Mouse (Mus musculus) intestine, postnatal 0 days (tissue): Measurements from ENCODE around the gene Ska3. TPM values are rescaled to one million over a fixed set of nuclear protein-coding genes. Genes with fewer than 3 reads are reported as not detected.
A peak's percentile ranks its signal among the peaks of the same experiment; 100 is the strongest.

Source experiments
- ATAC-seq: fragments of 200-750 bp; cut with Nextera tagmentation; 2 replicates; pipeline ENCODE4 v1.8.0; 2017; ENCODE audit warnings: mild to moderate bottlenecking, moderate TSS enrichment, moderate library complexity
- H3K27ac ChIP-seq: fragments of 300-500 bp; sonication (generic); 2 replicates; pipeline ENCODE4 v1.5.1; 2014; ENCODE audit warnings: mild to moderate bottlenecking, low read depth, low read length, moderate library complexity
- H3K27me3 ChIP-seq: fragments of 300-500 bp; sonication (generic); replicated peaks from 2 replicates; pipeline ENCODE4 v1.6.1; 2014; ENCODE audit warnings: low read length, mixed read lengths; ENCODE audit not compliant: control insufficient read depth, insufficient read depth
- H3K36me3 ChIP-seq: fragments of 300-500 bp; sonication (generic); 2 replicates; pipeline ENCODE4 v1.6.1; 2014; ENCODE audit warnings: mild to moderate bottlenecking, moderate library complexity; ENCODE audit not compliant: control insufficient read depth, insufficient read depth
- H3K4me1 ChIP-seq: fragments of 300-500 bp; sonication (generic); replicated peaks from 2 replicates; pipeline ENCODE4 v1.6.1; 2014; ENCODE audit warnings: antibody characterized with exemption, low read length, mixed read lengths; ENCODE audit not compliant: control insufficient read depth, insufficient read depth
- H3K4me2 ChIP-seq: fragments of 300-500 bp; sonication (generic); replicated peaks from 2 replicates; pipeline ENCODE4 v1.6.1; 2014; ENCODE audit warnings: low read depth, mild to moderate bottlenecking, moderate library complexity
- H3K4me3 ChIP-seq: fragments of 300-500 bp; sonication (generic); 2 replicates; pipeline ENCODE4 v1.5.1; 2014; ENCODE audit warnings: low read depth, low read length
- H3K9ac ChIP-seq: fragments of 300-500 bp; sonication (generic); 2 replicates; pipeline ENCODE4 v1.6.1; 2014; ENCODE audit warnings: mild to moderate bottlenecking, low read depth, low read length
- H3K9me3 ChIP-seq: fragments of 300-500 bp; sonication (generic); 2 replicates; pipeline ENCODE4 v1.6.1; 2016; ENCODE audit warnings: mixed run types; ENCODE audit not compliant: control insufficient read depth
- CTCF ChIP-seq: sonication (generic); IDR thresholded peaks from 2 replicates; pipeline ENCODE4 v1.5.1; 2016; ENCODE audit warnings: low read depth, mild to moderate bottlenecking, control low read depth, antibody characterized with exemption, moderate library complexity
- WGBS: fragments of 180-500 bp; shearing (Covaris S2); extraction: QIAGEN DNeasy Blood & Tissue Kit; methylation state at CpG from one replicate; pipeline ENCODE4 v1.1.7; 2014; 5-methylcytosine and 5-hydroxymethylcytosine counted together
- polyA plus RNA-seq: library from polyadenylated mRNA; unstranded; fragments of >200 nt; fragmentation: Nextera tagmentation; extraction: Ambion mirVana; gene quantifications from 2 replicates; pipeline ENCODE4 v1.2.1, GENCODE M21; 2015

The Ska3 gene
- polyA plus RNA-seq, 1 experiment from 2014 or later: 5.8 TPM

GRCm38 (mm10) chr14:57835157-57835556 is 9.2 kb upstream of the Ska3 start:
- ATAC-seq: no peak
- H3K4me3 ChIP-seq: no peak overlapping the region
- 89% methylated on average over 10 of the region's 10 CpGs for WGBS
- no peak for TF ChIP-seq CTCF
- H3K9ac ChIP-seq: no peak overlapping the region
- H3K27ac ChIP-seq: no peak overlapping the region
- H3K4me1 ChIP-seq: no peaks in the 10 kb centered on the region
- H3K4me2 ChIP-seq: no peak overlapping the region
- no peaks in the 10 kb centered on the region for H3K9me3 ChIP-seq
- H3K27me3 ChIP-seq: no peaks in the 10 kb centered on the region
- H3K36me3 ChIP-seq: peaks cover 31% of the 10 kb centered on the region

GRCm38 (mm10) chr14:57833526-57833925 is 7.5 kb upstream of the Ska3 start:
- Histone ChIP-seq H3K4me1 (no peaks in the 10 kb centered on the region), H3K36me3 (peaks cover 25% of the 10 kb centered on the region), H3K27ac (no peak overlapping the region), H3K4me3 (no peak overlapping the region), H3K4me2 (no peak overlapping the region), H3K9me3 (no peaks in the 10 kb centered on the region), H3K9ac (no peak overlapping the region), H3K27me3 (no peaks in the 10 kb centered on the region)
- TF ChIP-seq CTCF: no peak
- no peak for ATAC-seq
- WGBS: 93% methylated on average over 2 of the region's 2 CpGs

DNA sequence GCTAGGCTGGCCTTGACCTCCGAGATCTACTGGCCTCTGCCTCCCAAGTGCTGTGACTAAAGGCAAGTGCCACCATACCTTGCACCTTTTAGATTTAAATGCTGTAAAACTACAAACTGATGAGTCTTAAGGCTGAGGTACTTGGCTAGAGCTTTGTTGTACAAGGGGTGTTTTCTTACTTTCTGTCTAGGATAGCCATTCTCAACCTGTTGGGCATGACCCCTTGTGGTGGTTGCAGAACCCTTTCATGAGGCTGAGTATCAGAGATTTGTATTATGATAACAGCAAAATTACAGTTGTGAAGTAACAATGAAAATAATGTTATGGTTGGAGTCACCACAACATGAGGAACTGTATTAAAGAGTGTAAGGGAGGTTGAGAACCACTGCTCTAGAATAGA is 1.3 kb upstream of the Ska3 start:
- Histone ChIP-seq H3K27ac (0 out of 2 replicates have a peak overlapping the region, but pooled peaks have one; percentile 88), H3K4me2 (peak overlapping the region; percentile 68), H3K9ac (peak overlapping the region; percentile 70; the same call in 1 of the 2 replicates), H3K4me1 (no peaks in the 10 kb centered on the region; the same call in 1 of the 2 replicates), H3K9me3 (no peaks in the 10 kb centered on the region), H3K36me3 (0 out of 2 replicates have a peak, but pooled peaks cover 3% of the 10 kb centered on the region), H3K4me3 (peak overlapping the region; percentile 68), H3K27me3 (no peaks in the 10 kb centered on the region)
- ATAC-seq: no peak
- WGBS: 43% methylated on average over 1 of the region's 1 CpGs
- peak; percentile 30 for TF ChIP-seq CTCF

GRCm38 (mm10) chr14:57820839-57821238 is 5.1 kb downstream of the Ska3 start:
- Histone ChIP-seq H3K27me3 (no peaks in the 10 kb centered on the region), H3K36me3 (peaks cover 38% of the 10 kb centered on the region), H3K4me2 (no peak overlapping the region), H3K4me1 (no peaks in the 10 kb centered on the region), H3K27ac (no peak overlapping the region), H3K9ac (no peak overlapping the region), H3K9me3 (no peaks in the 10 kb centered on the region), H3K4me3 (no peak overlapping the region)
- no peak for TF ChIP-seq CTCF
- 61% methylated on average over 4 of the region's 4 CpGs for WGBS
- no peak for ATAC-seq

DNA sequence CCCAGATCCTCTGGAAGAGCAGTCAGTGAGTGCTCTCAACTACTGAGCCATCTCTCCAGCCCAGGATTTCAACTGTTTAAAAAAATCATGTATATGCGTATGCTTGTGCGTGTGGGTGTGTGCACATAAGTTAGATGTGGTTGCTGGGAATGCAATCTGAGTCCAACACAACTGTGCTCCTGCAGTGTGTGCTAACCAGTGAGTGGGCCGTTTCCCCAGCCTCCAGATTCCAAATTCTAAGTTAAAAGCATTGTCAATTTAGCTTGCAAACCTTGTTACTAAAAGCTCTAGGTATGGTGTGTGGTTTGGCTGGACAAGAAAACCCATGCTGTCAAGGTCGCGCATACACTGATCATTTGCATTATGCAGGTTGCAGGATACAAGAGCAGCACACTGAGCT is 14.1 kb downstream of the Ska3 start:
- Histone ChIP-seq H3K9me3 (no peaks in the 10 kb centered on the region), H3K4me1 (no peaks in the 10 kb centered on the region), H3K36me3 (peaks cover 28% of the 10 kb centered on the region), H3K4me2 (no peak overlapping the region), H3K9ac (no peak overlapping the region), H3K27ac (no peak overlapping the region), H3K27me3 (no peaks in the 10 kb centered on the region), H3K4me3 (no peak overlapping the region)
- ATAC-seq: no peak
- 96% methylated on average over 5 of the region's 5 CpGs for WGBS
- TF ChIP-seq CTCF: no peak

DNA sequence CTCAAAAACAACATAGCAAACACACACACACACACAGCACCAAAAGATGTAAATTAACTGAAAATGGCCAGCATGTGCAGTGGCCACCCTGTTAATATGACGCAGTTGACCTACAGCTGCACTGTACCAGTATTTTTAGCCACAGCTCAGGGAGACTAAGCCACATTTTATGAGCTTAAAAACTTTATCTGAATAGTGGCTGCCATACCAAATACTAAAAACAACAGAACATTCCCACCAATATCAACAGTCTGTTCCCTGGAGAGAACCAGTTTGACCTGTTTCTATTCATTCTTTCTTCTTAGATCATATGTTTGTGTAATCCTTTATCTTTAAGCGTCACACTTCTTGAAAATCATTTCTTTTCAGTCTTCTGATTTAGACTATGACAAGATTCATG is 15.1 kb downstream of the Ska3 start:
- Histone ChIP-seq H3K27ac (no peak overlapping the region), H3K4me3 (no peak overlapping the region), H3K27me3 (no peaks in the 10 kb centered on the region), H3K9ac (no peak overlapping the region), H3K4me2 (no peak overlapping the region), H3K36me3 (peaks cover 33% of the 10 kb centered on the region), H3K4me1 (no peaks in the 10 kb centered on the region), H3K9me3 (no peaks in the 10 kb centered on the region)
- no peak for ATAC-seq
- TF ChIP-seq CTCF: no peak
- 54% methylated on average over 2 of the region's 2 CpGs for WGBS

DNA sequence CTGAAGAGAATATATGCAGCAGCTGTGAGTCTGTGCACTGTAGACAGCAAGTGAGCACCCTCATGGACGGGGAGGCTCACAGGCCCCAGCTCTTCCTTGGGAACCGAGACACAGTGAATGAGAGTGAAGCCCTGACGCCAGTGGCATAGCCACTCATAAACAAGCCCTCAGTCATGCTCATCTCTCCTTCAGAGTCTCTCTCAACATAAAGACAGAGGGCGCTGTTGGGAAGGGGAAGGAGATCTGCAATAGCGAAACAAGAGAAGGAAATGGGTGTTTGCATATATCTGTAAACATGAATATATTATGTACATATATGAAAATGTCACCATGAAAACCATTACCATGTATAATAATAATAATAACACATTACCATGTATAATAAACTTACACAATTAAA is 17.4 kb downstream of the Ska3 start:
- H3K27ac ChIP-seq: no peak overlapping the region
- no peak for ATAC-seq
- no peak overlapping the region for H3K4me2 ChIP-seq
- peaks cover 45% of the 10 kb centered on the region for H3K36me3 ChIP-seq
- H3K9ac ChIP-seq: no peak overlapping the region
- WGBS: 65% methylated on average over 5 of the region's 5 CpGs
- no peaks in the 10 kb centered on the region for H3K9me3 ChIP-seq
- TF ChIP-seq CTCF: peak; percentile 81
- H3K27me3 ChIP-seq: no peaks in the 10 kb centered on the region
- no peak overlapping the region for H3K4me3 ChIP-seq
- no peaks in the 10 kb centered on the region for H3K4me1 ChIP-seq
